Mouse (Mus musculus) v-Abl transformed pro-B cells (cell line): Measurements from ENCODE around the gene Mfsd6.

ENCODE experiments used
- in situ Hi-C, 2 experiments: fragments of 400-800 bp; cut with MboI; formaldehyde crosslinking; loops; one replicate each; pipeline ENCODE4 v1.15.1; 2025; ENCODE audit not compliant: unreplicated experiment in 2 of 2

Mfsd6 gene

DNA sequence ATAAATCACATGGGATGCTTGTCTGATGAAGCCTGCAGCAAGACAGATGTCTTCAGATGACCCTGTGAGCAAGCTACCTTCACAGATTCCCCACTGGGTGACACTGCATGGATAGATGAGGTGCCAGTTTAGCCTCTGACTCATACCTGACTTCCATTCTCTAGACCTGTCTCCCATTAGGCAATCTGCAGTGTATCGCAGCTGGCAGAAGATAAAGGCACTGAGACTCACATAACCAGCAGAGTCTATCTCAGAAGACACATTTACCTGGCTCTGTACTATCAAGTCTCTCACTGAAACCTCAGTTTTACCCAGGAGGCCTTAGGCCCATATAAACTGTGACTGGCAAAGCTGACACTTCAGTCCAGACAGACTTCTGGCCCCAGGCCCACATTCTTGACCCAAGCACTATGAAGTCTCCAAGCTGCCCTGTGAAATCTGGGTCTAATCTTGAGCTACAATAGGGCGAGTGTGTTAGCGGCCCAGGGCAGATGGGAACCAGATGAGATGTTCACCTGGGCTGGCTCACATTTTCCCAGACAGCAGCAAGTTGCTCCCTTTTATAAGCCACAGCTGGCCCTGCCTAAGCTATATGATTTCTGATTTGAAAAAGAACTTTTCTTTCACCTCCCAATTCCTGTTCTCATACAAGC lies 74.5 kb downstream of the Mfsd6 start:
- in situ Hi-C loops = loop anchor here in 1 of 2 experiments (5.0 to 25.0 kb wide), 2 partner anchors 195 to 635 kb away; partner anchors contain the start of genes Gm28778, Ormdl1 and Pms1

DNA sequence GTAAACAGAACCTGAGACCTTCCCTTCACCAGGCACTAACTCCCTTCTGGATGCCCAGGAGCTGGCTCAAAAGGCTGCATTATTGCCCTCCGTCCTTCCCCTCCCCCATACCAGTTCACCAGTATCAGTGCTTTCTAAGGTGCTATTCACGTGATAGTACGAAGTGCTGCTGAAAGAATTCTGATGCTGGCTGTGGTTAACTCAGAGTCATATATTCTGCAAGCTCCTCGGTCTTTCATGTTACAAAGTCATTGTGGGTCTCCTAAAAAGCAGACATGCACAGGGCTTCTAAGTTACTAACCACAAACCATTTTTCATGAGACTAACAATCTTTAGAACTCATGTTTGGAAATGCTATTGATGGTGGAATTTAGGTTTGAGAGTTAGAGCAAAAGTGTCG lies 77.2 kb downstream of the Mfsd6 start:
- in situ Hi-C loops = loop anchor here in 1 of 2 experiments (5.0 to 25.0 kb wide), 2 partner anchors 197 to 637 kb away; partner anchors contain the start of genes Gm28778, Ormdl1 and Pms1

DNA sequence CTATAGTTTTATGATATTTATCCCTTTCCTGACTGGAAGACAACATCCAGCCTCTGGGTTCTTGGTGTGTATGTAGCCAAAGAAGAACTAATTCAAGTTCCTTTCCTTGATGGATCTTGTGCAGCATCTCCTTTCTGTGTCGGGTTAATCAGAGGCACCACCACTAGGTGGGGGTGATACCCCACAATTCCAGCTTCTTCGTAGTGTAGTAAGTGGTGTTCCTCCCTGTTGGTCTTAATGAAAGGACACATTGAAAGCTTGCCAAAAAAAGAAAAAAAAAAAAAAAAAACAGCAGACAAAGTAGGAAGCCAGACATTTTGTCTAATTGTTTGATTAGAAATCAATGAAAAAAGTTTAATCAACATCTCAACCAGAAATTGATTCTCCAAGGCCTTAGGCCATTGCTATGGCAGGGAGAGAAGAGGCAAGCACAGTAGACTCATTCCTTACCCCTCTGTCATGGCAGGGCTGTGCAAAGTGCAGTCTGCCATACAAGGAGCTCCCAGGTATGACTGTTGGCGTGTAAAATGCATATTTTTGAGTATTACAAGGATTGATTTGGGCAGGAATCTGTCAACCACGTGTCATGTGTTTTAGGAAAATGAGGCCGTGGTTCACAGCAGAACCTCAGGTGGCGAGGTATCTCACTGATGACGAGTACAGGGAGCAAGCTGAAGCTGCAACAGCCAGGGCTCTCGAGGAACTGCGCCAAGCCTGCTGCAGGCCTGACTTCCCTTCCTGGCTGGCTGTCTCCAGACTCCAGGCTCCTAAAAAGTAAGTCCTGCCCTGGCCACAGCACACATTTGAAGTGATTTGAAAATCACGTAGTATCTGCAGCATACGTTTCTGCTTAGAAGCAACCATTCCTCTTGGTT lies 78.9 kb downstream of the Mfsd6 start:
- in situ Hi-C loops = loop anchor here (5.0 to 25.0 kb wide), 8 partner anchors 99 to 1739 kb away; partner anchors contain the start of genes Asdurf (in 2 of the 2), Asnsd1 (in 2 of the 2) and Gm28551 (in 2 of the 2)

DNA sequence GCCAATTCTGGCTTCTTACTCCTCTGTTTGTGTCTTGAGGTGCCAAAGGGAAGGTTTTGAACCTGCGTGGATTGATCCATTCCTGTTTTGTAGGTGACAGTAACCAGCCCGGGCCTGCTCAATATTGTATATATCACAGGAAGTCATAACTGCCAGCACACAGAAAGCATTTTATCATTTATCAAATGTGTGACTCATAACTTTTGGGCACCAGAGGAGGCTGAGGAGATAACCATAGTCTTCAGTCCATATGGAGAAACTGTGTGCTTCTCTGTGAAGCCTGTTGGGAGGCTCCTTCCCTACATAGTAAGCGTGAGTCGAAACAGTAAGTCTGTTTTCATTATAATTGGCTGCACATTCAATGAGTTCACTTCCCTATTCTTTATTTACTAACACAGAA lies 86.5 kb downstream of the Mfsd6 start:
- in situ Hi-C loops = loop anchor here (5.0 to 25.0 kb wide), 5 partner anchors 392 to 1747 kb away; partner anchors contain the start of genes Asdurf (in 2 of the 2), Asnsd1 (in 2 of the 2) and Gm28551 (in 2 of the 2)

- in situ Hi-C loops = loop anchor here (5.0 to 25.0 kb wide), 5 partner anchors 392 to 1747 kb away; partner anchors contain the start of genes Asdurf (in 2 of the 2), Asnsd1 (in 2 of the 2) and Gm28551 (in 2 of the 2)
Measured at GRCm38 (mm10) chr1:52640266-52640665, 87.0 kb downstream of the Mfsd6 start.

DNA sequence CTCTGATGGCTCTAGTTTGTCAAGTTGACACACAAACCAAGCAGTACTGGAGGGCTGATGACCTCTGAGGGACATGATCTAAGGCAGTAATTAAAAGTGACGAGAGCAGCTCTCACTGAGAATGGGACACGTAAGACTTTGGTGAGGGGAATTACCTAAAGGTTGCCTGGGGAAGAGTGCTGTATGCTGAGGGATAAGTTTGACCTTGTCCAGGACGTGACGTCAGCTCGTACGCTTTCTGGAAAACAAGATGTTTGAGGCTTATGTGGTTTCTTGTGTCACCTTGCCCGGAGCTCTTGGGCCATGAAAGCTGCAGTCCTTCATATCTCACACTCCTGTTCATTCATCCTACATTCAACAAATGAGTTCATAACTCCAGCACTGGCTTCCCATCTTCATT lies 88.2 kb downstream of the Mfsd6 start:
- in situ Hi-C loops = loop anchor here (25.0 kb wide), 2 partner anchors 502 to 1748 kb away; no protein-coding TSS in a partner anchor

DNA sequence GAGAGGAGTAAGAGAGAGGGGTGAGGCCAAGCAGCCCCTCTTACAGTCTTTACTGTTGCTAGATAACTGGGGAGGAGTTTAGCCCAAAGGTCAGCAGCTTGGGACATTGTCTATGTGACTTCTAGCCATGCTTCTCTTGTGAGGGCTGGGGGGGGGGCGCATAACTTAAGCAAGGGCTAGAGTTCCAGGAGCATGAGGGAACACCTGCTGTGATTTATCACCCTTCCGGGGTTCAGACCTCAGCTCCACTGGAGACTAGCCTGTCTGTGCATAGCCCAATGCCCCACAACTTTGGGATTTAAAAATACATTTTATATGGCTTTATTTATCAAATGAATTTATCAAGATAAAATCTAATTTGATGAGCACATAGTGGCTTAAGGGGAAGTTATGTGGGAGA lies 89.2 kb downstream of the Mfsd6 start:
- in situ Hi-C loops = loop anchor here (25.0 kb wide), 2 partner anchors 501 to 1749 kb away; no protein-coding TSS in a partner anchor

DNA sequence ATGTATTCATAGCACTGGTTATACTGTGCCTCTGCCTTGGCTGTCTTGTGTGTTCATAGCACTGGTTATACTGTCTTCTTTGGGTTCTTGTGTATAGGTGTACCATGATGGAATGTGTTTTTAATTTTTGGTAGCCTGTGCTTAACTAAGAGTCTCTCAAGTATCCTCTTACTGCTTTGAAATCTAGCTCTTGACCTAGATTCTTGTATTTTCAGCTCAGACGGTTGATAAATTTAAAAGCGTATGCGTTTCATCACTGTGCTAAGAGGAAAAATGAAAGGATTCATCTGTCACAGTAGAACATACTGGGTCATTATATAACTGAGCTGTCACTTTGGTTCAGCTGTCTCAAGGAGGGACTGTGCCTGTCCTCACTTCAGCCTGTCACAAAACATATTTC lies 91.3 kb downstream of the Mfsd6 start:
- in situ Hi-C loops = loop anchor here (25.0 kb wide), 2 partner anchors 499 to 1751 kb away; no protein-coding TSS in a partner anchor

DNA sequence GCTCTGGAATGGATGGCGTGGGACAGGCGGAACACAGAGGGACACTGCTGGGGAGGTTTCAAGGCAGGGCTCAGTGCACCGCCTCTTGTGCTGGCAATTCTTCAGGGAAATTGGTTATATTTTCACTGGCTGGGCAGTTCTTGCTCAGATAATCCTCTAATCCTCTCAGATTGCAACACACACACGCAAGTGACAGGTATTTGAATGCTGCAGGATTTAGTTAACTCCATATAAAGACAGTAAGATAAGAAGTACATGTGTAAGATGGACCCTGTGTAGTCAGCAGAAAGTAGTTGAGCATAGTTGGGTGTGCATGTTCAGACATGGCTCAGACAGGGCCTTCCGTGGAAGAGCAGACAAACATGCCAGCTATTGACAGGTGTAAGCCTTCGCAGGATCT lies 93.0 kb downstream of the Mfsd6 start:
- in situ Hi-C loops = loop anchor here (25.0 kb wide), 2 partner anchors 497 to 1753 kb away; no protein-coding TSS in a partner anchor

GRCm38 (mm10) chr1:52631570-52631969 lies 95.7 kb downstream of the Mfsd6 start:
- in situ Hi-C loops = loop anchor here (25.0 kb wide), 2 partner anchors 494 to 1756 kb away; no protein-coding TSS in a partner anchor

GRCm38 (mm10) chr1:52630937-52631299 lies 96.3 kb downstream of the Mfsd6 start:
- in situ Hi-C loops = loop anchor here (25.0 kb wide), 2 partner anchors 494 to 1756 kb away; no protein-coding TSS in a partner anchor

GRCm38 (mm10) chr1:52630248-52630936 lies 96.9 kb downstream of the Mfsd6 start, which contains the start of gene Nemp2:
Gene Nemp2, plus strand, starts transcription at chr1:52630703.
- in situ Hi-C loops = loop anchor here (25.0 kb wide), 2 partner anchors 493 to 1757 kb away; no protein-coding TSS in a partner anchor

- in situ Hi-C loops = loop anchor here (10.0 kb wide), 4 partner anchors 126 to 476 kb away; no protein-coding TSS in a partner anchor
Measured at GRCm38 (mm10) chr1:52620442-52620841, 106.8 kb downstream of the Mfsd6 start.

DNA sequence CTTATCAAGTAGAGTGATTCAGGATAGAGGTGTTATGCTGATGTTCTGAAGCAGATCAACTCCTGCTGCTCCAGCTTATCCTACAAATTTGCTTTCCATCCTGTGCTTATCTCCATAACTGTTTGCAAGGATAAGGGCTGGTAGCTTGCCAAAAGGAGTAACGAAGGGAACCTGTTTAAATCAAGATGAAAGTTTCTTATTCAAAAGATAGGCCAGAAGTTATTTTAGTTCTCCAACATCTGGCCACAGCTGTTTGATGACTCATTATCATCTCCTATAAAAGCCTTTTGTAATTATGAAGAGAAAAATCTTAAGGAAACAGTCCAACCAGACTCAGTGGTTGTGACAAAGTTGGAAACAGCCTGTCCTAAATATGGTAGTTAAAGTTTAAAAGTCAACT lies 109.0 kb downstream of the Mfsd6 start:
- in situ Hi-C loops = no loop called here

- in situ Hi-C loops = no loop called here
Measured at GRCm38 (mm10) chr1:52608486-52608885, 118.8 kb downstream of the Mfsd6 start.

DNA sequence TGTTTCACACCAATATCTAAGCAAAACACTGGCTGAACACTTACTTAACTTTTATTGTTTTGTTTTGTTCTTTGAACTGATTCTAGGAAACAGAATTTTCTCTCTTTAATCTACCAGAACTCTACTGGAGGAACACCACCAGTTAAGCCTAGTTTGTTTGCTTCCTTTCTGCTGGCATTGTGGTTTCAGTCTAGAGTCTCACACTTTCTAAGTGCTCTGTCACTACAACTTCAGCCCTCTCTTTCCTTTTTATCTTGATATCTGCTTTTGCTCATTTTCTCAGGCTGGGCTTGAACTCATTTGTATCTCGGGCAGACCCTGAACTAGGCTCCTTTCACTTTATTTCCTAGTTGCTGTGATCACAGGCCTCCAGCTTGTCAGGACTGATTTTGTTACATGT lies 119.6 kb downstream of the Mfsd6 start:
- in situ Hi-C loops = no loop called here
